Mouse (Mus musculus) lung, embryonic 14.5 days (tissue): ENCODE measurements at regions not wholly inside any gene's neighbourhood (a gene's known extent, or its start where the extent isn't known, plus 50 kb on each side); places are given as distances from the start of the nearest gene placed in this dataset.

Source experiments
- ATAC-seq: fragments of 200-750 bp; cut with Nextera tagmentation; 2 replicates; pipeline ENCODE4 v1.8.0; 2017; ENCODE audit warnings: mild to moderate bottlenecking, moderate TSS enrichment, moderate library complexity; ENCODE audit not compliant: insufficient read depth
- DNase-seq: peaks from one replicate; pipeline ENCODE4 v3.0.0-alpha.2; 2015
- H3K27ac ChIP-seq: fragments of 300-500 bp; sonication (generic); 2 replicates; pipeline ENCODE4 v1.5.1; 2014; ENCODE audit warnings: low read depth, mild to moderate bottlenecking, moderate library complexity
- H3K27me3 ChIP-seq: fragments of 300-500 bp; sonication (generic); 2 replicates; pipeline ENCODE4 v1.6.1; 2014; ENCODE audit warnings: low read length, control low read depth; ENCODE audit not compliant: insufficient read depth
- H3K36me3 ChIP-seq: fragments of 300-500 bp; sonication (generic); 2 replicates; pipeline ENCODE4 v1.6.1; 2014; ENCODE audit warnings: control low read depth; ENCODE audit not compliant: insufficient read depth
- H3K4me1 ChIP-seq: fragments of 300-500 bp; sonication (generic); 2 replicates; pipeline ENCODE4 v1.6.1; 2014; ENCODE audit warnings: antibody characterized with exemption, control low read depth; ENCODE audit not compliant: insufficient read depth
- H3K4me2 ChIP-seq: fragments of 300-500 bp; sonication (generic); 2 replicates; pipeline ENCODE4 v1.6.1; 2014; ENCODE audit warnings: mild to moderate bottlenecking
- H3K4me3 ChIP-seq: fragments of 300-500 bp; sonication (generic); 2 replicates; pipeline ENCODE4 v1.5.1; 2014; ENCODE audit warnings: low read depth, low read length
- H3K9ac ChIP-seq: fragments of 300-500 bp; sonication (generic); 2 replicates; pipeline ENCODE4 v1.6.1; 2014
- H3K9me3 ChIP-seq: fragments of 300-500 bp; sonication (generic); 2 replicates; pipeline ENCODE4 v1.6.1; 2016; ENCODE audit warnings: low read depth, low read length, control low read depth
- CTCF ChIP-seq: IDR thresholded peaks from 2 replicates; pipeline ENCODE4 v1.5.1; 2016; ENCODE audit warnings: antibody characterized with exemption, low read depth
- WGBS: fragments of 180-500 bp; shearing (Covaris S2); extraction: QIAGEN DNeasy Blood & Tissue Kit; methylation state at CpG from one replicate; pipeline ENCODE4 v1.1.7; 2014; 5-methylcytosine and 5-hydroxymethylcytosine counted together

DNA sequence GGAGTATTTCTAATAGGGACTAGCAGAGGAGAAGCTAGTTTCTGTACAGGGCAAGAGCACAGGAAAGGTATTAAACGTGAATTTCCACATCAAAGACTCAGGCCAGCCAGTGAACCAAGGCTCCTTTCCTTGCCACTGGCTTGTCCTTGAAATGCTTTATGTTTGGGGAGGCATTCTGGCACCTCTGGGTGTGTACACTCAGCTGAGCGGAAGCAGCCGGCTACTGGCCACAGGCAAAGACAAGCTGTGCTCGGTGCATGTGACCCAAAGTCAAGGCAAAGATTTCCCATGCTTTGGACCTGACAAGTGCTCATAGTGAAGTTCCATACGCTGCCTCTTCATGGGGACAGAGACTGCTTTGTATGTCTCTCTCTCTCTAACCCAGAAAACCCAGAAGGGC lies 159.8 kb upstream of the Irx3 start:
- Histone ChIP-seq H3K4me2 (no peak overlapping the region), H3K9ac (no peak overlapping the region), H3K27me3 (no peaks in the 10 kb centered on the region), H3K9me3 (no peaks in the 10 kb centered on the region), H3K27ac (no peak overlapping the region), H3K4me1 (no peaks in the 10 kb centered on the region), H3K36me3 (no peaks in the 10 kb centered on the region), H3K4me3 (no peak overlapping the region)
- TF ChIP-seq CTCF = no peak
- ATAC-seq (no peak), DNase-seq (no peak)
- WGBS = 67% methylated on average over 5 of the region's 5 CpGs

DNA sequence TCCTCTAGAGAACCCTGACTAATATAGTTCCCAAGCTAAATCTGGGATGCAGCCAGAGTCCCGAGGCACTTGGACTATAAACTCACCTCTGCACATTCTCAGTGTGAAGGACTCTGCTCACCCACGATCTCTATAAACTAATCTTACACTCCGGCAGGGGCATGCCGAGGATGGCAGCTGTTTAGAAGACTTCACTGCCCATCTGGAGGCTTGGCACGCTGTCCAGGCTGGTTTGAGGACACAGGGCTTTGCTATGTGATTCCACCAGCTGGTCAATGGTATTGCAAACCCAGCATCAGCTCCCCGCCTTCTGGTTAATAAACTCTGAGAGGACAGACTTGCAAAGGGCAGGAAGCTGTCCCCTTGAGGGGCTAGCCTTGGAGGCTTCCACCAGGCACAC lies 153.3 kb upstream of the Irx3 start:
- H3K36me3 ChIP-seq = no peaks in the 10 kb centered on the region
- no peak for ATAC-seq
- no peaks in the 10 kb centered on the region for H3K9me3 ChIP-seq
- 67% methylated on average over 6 of the region's 6 CpGs for WGBS
- no peak overlapping the region for H3K4me2 ChIP-seq
- H3K4me1 ChIP-seq = no peaks in the 10 kb centered on the region
- H3K27me3 ChIP-seq = no peaks in the 10 kb centered on the region
- no peak overlapping the region for H3K9ac ChIP-seq
- H3K4me3 ChIP-seq = no peak overlapping the region
- no peak for DNase-seq
- no peak overlapping the region for H3K27ac ChIP-seq
- no peak for TF ChIP-seq CTCF

DNA sequence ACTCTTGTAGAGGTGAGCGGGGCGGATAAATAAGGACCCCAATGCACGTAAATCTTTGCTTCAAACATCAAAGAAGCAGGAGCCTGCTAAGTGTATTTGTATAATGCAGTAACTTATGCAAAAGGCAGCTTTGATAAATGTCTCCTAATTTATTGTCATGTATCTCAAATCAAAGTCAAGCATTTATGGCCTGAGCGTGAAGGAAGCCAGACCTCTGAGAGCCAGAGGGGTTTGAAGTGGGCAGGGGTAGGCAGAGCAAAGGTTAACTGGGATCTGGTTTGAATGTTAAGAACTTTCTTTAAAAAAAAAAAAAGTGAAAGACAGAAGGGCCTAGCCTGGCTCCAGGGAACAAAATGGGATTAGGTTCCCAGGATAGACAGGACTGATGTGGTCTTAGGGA lies 151.1 kb upstream of the Irx3 start:
- H3K9ac ChIP-seq = no peak overlapping the region
- no peak overlapping the region for H3K4me2 ChIP-seq
- ATAC-seq = no peak
- H3K36me3 ChIP-seq = no peaks in the 10 kb centered on the region
- H3K27ac ChIP-seq = no peak overlapping the region
- TF ChIP-seq CTCF = no peak
- no peak overlapping the region for H3K4me3 ChIP-seq
- DNase-seq = no peak
- no peaks in the 10 kb centered on the region for H3K9me3 ChIP-seq
- no peaks in the 10 kb centered on the region for H3K27me3 ChIP-seq
- 72% methylated on average over 4 of the region's 4 CpGs for WGBS
- H3K4me1 ChIP-seq = peaks cover 5% of the 10 kb centered on the region; the same call in 1 of the 2 replicates

DNA sequence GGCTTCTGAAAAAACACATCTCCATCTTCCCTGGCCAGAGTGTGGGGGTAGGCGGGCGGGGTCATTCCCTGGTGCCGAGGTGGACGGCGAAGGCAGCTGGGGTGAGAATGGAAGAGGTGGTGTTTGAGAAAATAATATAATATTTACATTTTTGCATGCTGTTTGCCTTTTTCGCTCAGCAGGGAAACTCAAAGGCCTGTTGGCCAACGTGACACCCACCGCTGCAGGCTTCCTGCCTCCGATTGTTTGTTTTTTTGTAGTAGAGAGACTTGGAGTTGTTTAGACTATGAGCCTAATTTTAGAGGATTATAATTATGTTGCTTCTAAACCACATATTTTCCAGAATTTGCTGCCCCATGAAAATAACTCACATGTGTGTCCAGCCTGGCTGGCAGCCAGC lies 147.2 kb upstream of the Irx3 start:
- no peak for TF ChIP-seq CTCF
- Histone ChIP-seq H3K36me3 (no peaks in the 10 kb centered on the region), H3K27ac (no peak overlapping the region), H3K4me3 (no peak overlapping the region), H3K4me2 (peak overlapping the region; percentile 37), H3K27me3 (peaks cover 7% of the 10 kb centered on the region; the same call in 1 of the 2 replicates), H3K9ac (no peak overlapping the region), H3K9me3 (no peaks in the 10 kb centered on the region), H3K4me1 (peaks cover 5% of the 10 kb centered on the region; the same call in 1 of the 2 replicates)
- DNase-seq (peak; percentile 64), ATAC-seq (no peak)
- 21% methylated on average over 9 of the region's 9 CpGs for WGBS

DNA sequence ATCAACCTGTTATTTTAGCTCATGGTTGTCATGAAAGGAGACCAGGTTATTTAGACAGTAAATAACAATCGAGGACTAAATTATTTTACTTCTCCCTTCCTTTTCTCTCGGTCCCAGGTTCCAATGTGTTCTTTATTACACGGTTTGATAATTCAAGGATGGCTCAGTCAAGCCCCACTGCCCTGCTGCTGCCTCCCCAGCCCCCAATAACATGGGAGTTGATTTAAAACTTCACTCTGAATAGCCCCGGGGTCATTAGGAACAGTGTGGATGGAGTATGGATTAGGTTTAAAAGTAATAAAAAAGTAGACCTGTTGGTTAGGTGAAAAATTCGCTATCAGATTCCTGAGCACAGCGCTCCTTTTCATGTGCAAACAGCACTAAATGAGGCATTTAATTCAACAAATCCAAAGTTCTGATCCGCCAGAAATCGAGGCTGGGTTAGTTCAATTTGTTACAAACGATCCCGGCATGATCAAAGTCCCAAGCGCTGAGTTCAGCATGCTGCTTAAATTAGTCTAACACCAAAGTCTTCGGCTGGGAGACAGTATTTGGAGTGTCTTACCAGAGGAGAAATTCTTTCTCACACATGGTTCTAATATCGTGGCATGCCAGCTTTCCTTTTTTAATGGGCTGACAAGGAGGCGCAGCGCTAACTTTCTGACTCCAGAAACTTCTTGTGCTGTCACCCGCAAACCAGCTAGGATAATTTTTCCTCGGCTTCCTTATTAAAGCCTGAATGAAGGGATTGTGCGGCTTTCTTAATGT lies 146.5 kb upstream of the Irx3 start:
- H3K27ac ChIP-seq = no peak overlapping the region
- H3K36me3 ChIP-seq = no peaks in the 10 kb centered on the region
- peak; percentile 33 for DNase-seq
- H3K9me3 ChIP-seq = no peaks in the 10 kb centered on the region
- H3K4me2 ChIP-seq = peak overlapping the region; percentile 37
- no peak overlapping the region for H3K9ac ChIP-seq
- ATAC-seq = no peak
- WGBS = 59% methylated on average over 18 of the region's 18 CpGs
- H3K27me3 ChIP-seq = peaks cover 7% of the 10 kb centered on the region; the same call in 1 of the 2 replicates
- H3K4me3 ChIP-seq = no peak overlapping the region
- TF ChIP-seq CTCF = no peak
- peaks cover 5% of the 10 kb centered on the region; the same call in 1 of the 2 replicates for H3K4me1 ChIP-seq

DNA sequence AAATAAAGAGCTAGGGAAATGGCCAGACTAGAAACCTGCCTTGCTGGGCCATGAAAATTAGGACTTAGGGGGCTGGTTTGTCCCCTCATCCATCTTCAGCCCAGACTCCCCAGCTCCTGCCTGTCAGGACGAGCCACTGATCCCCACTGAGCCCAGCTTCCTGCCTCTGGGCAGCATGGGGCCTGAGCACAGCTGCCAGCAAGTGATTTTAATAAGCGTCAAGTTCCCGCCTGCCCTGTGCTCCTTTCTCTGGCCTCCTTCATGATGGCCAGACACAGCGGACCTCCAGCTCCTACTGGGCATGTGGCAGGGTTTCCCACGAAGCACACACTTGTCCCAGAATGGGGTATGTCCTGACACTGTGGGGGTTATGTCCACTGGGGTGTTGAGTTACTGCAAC lies 139.1 kb upstream of the Irx3 start:
- peaks cover 5% of the 10 kb centered on the region; the same call in 1 of the 2 replicates for H3K27me3 ChIP-seq
- H3K4me1 ChIP-seq = no peaks in the 10 kb centered on the region
- H3K9ac ChIP-seq = no peak overlapping the region
- H3K27ac ChIP-seq = no peak overlapping the region
- H3K36me3 ChIP-seq = no peaks in the 10 kb centered on the region
- no peak for DNase-seq
- 43% methylated on average over 5 of the region's 5 CpGs for WGBS
- H3K4me2 ChIP-seq = no peak overlapping the region
- no peaks in the 10 kb centered on the region for H3K9me3 ChIP-seq
- no peak overlapping the region for H3K4me3 ChIP-seq
- no peak for ATAC-seq
- TF ChIP-seq CTCF = no peak

DNA sequence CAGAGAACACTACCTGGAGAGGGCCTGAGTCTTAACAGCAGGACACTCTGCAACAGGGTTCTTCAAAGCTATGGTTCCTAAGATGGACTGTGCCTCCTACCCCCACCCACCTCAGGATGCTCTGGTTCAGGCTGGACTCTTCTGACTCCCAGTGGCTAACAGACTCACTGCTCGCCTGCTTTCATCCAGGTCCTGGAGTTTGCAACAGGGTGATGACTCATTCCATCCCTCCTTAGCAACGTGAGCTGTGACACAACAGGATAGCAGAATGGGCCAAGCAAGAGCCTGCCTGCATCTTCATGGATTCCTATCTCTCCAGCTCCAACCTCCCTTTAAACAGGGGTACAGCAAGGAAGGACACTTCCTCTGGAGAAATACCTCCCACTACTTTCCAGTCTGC lies 135.4 kb upstream of the Irx3 start:
- H3K4me2 ChIP-seq = no peak overlapping the region
- no peaks in the 10 kb centered on the region for H3K9me3 ChIP-seq
- no peaks in the 10 kb centered on the region for H3K4me1 ChIP-seq
- WGBS = 44% methylated on average over 2 of the region's 2 CpGs
- no peak for ATAC-seq
- no peaks in the 10 kb centered on the region for H3K36me3 ChIP-seq
- no peak overlapping the region for H3K4me3 ChIP-seq
- H3K27me3 ChIP-seq = no peaks in the 10 kb centered on the region
- no peak for TF ChIP-seq CTCF
- DNase-seq = no peak
- no peak overlapping the region for H3K9ac ChIP-seq
- no peak overlapping the region for H3K27ac ChIP-seq
